Mouse (Mus musculus) liver, postnatal 0 days (tissue): Measurements from ENCODE around the gene Hoxb6.

Experiments
- CTCF ChIP-seq: sonication (generic); IDR thresholded peaks from 2 replicates; pipeline ENCODE4 v1.5.1; 2016; ENCODE audit warnings: antibody characterized with exemption, low read depth
- EP300 ChIP-seq: IDR thresholded peaks from 2 replicates; pipeline ENCODE4 v1.6.1; 2016; ENCODE audit warnings: antibody characterized with exemption, low read depth, mild to moderate bottlenecking

DNA sequence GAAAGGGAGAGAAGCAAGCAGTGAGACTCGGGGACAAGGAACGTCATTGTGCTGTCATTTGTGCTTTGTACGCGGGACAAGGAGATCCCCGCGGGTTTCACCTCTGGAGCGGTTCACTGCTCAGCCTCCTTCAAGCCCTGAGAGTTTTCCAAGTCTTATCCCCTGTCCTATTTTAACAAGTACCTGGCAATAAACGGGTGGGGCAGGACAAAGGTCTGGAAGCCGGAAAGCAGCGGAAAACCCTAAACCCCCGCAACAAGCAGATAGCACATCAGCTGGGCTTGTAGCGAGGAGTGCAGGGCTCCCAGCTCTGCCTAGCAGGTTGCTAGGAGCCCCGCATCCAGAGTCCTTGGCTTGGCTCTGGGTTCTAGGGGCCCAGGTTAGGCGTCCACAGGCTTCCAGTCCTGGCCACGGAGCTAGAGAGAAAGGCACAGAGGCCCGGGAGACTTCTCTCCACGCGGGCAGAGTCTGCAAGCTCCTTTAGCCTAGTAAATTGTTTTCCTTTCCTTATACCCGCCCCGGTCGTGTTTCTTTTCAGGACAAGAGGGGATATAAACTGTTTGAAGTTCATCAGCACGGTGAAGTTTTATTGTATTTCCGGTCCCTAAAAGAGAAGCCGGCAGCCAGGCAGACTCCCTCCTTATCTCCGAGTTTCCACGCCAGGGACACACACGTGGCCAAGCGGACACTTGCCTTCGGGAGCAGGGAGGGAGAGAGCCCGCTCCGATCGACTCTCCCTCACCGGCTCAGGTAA lies 28.5 kb upstream of the Hoxb6 start:
- TF ChIP-seq CTCF (no peak), EP300 (no peak)
